Mouse (Mus musculus) erythroblast, embryonic 14.5 days (primary cell): Measurements from ENCODE around the gene Sh3gl2. TPM values are rescaled to one million over a fixed set of nuclear protein-coding genes. Genes with fewer than 3 reads are reported as not detected.

Experiments
- H3K27me3 ChIP-seq: 2 replicates; pipeline ENCODE4 v1.6.1; 2012; ENCODE audit warnings: inconsistent platforms; ENCODE audit not compliant: control insufficient read depth
- H3K36me3 ChIP-seq: 2 replicates; pipeline ENCODE4 v1.6.1; 2012; ENCODE audit warnings: mild to moderate bottlenecking, inconsistent platforms; ENCODE audit not compliant: control insufficient read depth
- H3K4me1 ChIP-seq: 2 replicates; pipeline ENCODE4 v1.6.1; 2012; ENCODE audit warnings: inconsistent platforms; ENCODE audit not compliant: control insufficient read depth
- H3K4me3 ChIP-seq: replicated peaks from 2 replicates; pipeline ENCODE3; 2012; ENCODE audit warnings: moderate library complexity, mild to moderate bottlenecking, inconsistent platforms
- H3K9me3 ChIP-seq: 2 replicates; pipeline ENCODE4 v1.6.1; 2012; ENCODE audit warnings: low read length, inconsistent platforms, mixed read lengths; ENCODE audit not compliant: control insufficient read depth
- GATA1 ChIP-seq: IDR thresholded peaks from 2 replicates; pipeline ENCODE4 v1.6.1; 2012; ENCODE audit warnings: low read length, inconsistent platforms, mixed read lengths
- TAL1 ChIP-seq: IDR thresholded peaks from 3 replicates; pipeline ENCODE4 v1.6.1; 2012; ENCODE audit warnings: low read length, inconsistent platforms, mixed read lengths
- polyA plus RNA-seq: library from polyadenylated mRNA; stranded (reverse); fragments of >175 nt; gene quantifications from 2 replicates; pipeline ENCODE4 v1.2.3, GENCODE M21; 2012

The Sh3gl2 gene
- polyA plus RNA-seq, 1 experiment: not detected

DNA sequence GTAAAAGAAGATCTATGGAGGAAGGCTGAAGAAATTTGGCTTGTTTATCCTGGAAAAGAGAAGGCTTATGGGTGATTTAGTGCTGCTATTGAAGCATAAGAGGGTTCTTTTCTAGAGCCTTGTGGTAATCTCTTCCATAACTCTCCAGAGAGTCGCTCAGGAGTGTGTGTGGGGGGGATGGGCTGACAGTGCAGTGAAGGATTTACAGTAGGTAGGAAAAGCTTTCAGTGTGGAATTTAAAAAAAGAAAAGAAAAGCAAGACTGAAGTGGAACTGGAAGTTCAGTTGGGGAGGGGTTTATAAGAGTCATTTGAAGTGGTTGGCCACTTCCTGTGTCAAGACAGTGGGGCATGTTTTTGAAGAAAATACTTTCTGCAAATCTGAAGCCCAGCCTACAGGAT, 464.8 kb downstream of the Sh3gl2 start:
- TF ChIP-seq TAL1 (no peak), GATA1 (no peak)
- Histone ChIP-seq H3K4me3 (no peak overlapping the region), H3K9me3 (no peaks in the 10 kb centered on the region), H3K27me3 (no peaks in the 10 kb centered on the region), H3K4me1 (no peaks in the 10 kb centered on the region), H3K36me3 (no peaks in the 10 kb centered on the region)

DNA sequence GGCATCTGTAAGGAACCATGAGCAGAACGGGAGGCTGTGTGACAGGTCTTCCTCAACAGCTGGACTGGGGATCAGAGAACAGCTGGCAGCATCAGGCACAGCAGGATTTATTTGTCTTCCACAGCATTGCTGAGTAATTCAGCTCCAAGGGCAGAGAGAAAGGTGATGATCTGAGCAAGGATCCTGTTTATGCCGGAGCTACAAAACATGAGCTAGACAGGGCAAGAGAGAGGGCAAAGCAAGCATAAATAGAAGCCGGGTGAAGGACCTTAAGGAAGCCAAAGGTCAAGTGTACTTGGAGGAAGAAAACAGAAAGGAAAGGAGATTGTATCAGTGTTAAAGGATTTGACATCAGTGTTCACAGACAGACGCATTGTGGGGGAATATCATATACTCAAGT, 467.4 kb downstream of the Sh3gl2 start:
- Histone ChIP-seq H3K27me3 (no peaks in the 10 kb centered on the region), H3K9me3 (no peaks in the 10 kb centered on the region), H3K4me1 (no peaks in the 10 kb centered on the region), H3K4me3 (no peak overlapping the region), H3K36me3 (no peaks in the 10 kb centered on the region)
- TF ChIP-seq GATA1 (no peak), TAL1 (no peak)

DNA sequence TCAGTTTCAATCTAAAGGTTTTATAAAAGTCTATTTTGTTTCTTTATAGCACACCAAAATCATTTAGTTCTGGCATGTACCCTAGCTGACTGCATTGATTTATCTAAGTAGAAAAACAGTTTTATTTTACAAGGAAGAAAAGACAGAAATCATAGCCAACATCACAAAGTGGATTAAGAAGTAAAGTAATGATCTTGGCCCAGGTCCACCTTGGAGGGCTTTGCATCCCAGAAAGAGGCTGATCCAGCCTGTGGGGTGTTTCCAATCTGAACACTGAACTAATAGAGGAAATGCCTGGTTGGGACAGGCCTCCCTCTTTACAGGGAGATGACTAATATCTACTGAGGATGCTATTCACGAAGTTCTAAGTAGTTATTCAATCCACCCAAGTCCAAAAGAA, 472.7 kb downstream of the Sh3gl2 start:
- no peak for TF ChIP-seq GATA1
- TF ChIP-seq TAL1: no peak
- H3K4me1 ChIP-seq: no peaks in the 10 kb centered on the region
- H3K27me3 ChIP-seq: no peaks in the 10 kb centered on the region
- H3K4me3 ChIP-seq: no peak overlapping the region
- no peaks in the 10 kb centered on the region for H3K9me3 ChIP-seq
- no peaks in the 10 kb centered on the region for H3K36me3 ChIP-seq

- TF ChIP-seq GATA1 (no peak), TAL1 (no peak)
Measured at GRCm38 (mm10) chr4:85686160-85686559, 481.2 kb downstream of the Sh3gl2 start.

More at GRCm38 (mm10) chr4:85686160-85686559, 481.2 kb downstream of the Sh3gl2 start:
- Histone ChIP-seq H3K4me1 (no peaks in the 10 kb centered on the region), H3K4me3 (no peak overlapping the region), H3K36me3 (no peaks in the 10 kb centered on the region), H3K9me3 (peaks cover 2% of the 10 kb centered on the region; the same call in 1 of the 2 replicates), H3K27me3 (no peaks in the 10 kb centered on the region)
